Mouse (Mus musculus): ENCODE results near the gene Glyr1. TPM values are rescaled to one million over a fixed set of nuclear protein-coding genes. Genes with fewer than 3 reads are reported as not detected.

Glyr1 gene
- total RNA-seq, 2 experiments from 2014 or later, result 28.9 to 32.3 TPM

GRCm38 (mm10) chr16:5012036-5013005 is 37.3 kb downstream of the Glyr1 start:
- no peak for DNase-seq (ENCODE audit: low spot score)

- DNase-seq (ENCODE audit: low spot score), result no peak
These were observed 38.4 kb downstream of the Glyr1 start for GRCm38 (mm10) chr16:5011285-5011684.

- no peak for DNase-seq (ENCODE audit: low spot score)
These were observed 39.2 kb downstream of the Glyr1 start for GRCm38 (mm10) chr16:5010371-5010935.

- no peak for DNase-seq (ENCODE audit: low spot score)
These were observed 41.6 kb downstream of the Glyr1 start for GRCm38 (mm10) chr16:5008076-5008475.

GRCm38 (mm10) chr16:5007492-5007891 is 42.2 kb downstream of the Glyr1 start:
- no peak for DNase-seq (ENCODE audit: low spot score)

GRCm38 (mm10) chr16:5007067-5007466 is 42.6 kb downstream of the Glyr1 start, which contains the start of gene Smim22:
Smim22 (plus strand) TSS chr16:5007288.
- DNase-seq (ENCODE audit: low spot score), result no peak

GRCm38 (mm10) chr16:5000611-5001010 is 49.1 kb downstream of the Glyr1 start:
- no peak for DNase-seq (ENCODE audit: low spot score)

- DNase-seq (ENCODE audit: low spot score), result no peak
These were observed 50.7 kb downstream of the Glyr1 start for GRCm38 (mm10) chr16:4998984-4999383.

- no peak for DNase-seq (ENCODE audit: low spot score)
These were observed 52.1 kb downstream of the Glyr1 start, which contains the start of gene Sept12 for GRCm38 (mm10) chr16:4997553-4997952. Sept12 (minus strand) TSS chr16:4997852.

- DNase-seq (ENCODE audit: low spot score), result no peak
These were observed 56.4 kb downstream of the Glyr1 start for GRCm38 (mm10) chr16:4993276-4993675.

GRCm38 (mm10) chr16:4984717-4985116 is 64.9 kb downstream of the Glyr1 start:
- DNase-seq (ENCODE audit: low spot score), result no peak

GRCm38 (mm10) chr16:4979755-4980380 is 69.8 kb downstream of the Glyr1 start:
- no peak for DNase-seq (ENCODE audit: low spot score)

- DNase-seq (ENCODE audit: low spot score), result no peak
These were observed 71.2 kb downstream of the Glyr1 start for GRCm38 (mm10) chr16:4978275-4979051.

- DNase-seq (ENCODE audit: low spot score), result no peak
These were observed 73.5 kb downstream of the Glyr1 start for GRCm38 (mm10) chr16:4976180-4976579.

GRCm38 (mm10) chr16:4974521-4974920 is 75.1 kb downstream of the Glyr1 start:
- DNase-seq (ENCODE audit: low spot score), result no peak

- DNase-seq (ENCODE audit: low spot score), result no peak
These were observed 78.0 kb downstream of the Glyr1 start for GRCm38 (mm10) chr16:4971626-4972025.

- DNase-seq (ENCODE audit: low spot score), result no peak
These were observed 80.4 kb downstream of the Glyr1 start for GRCm38 (mm10) chr16:4969055-4969843.

GRCm38 (mm10) chr16:4968426-4968825 is 81.2 kb downstream of the Glyr1 start:
- DNase-seq (ENCODE audit: low spot score), result no peak

- no peak for DNase-seq (ENCODE audit: low spot score)
These were observed 84.1 kb downstream of the Glyr1 start for GRCm38 (mm10) chr16:4965392-4966129.

Measured in gastrocnemius, adult 18-20 months (tissue).